Mouse (Mus musculus) liver, postnatal 0 days (tissue): ENCODE results near the gene Iqub. TPM values are rescaled to one million over a fixed set of nuclear protein-coding genes. Genes with fewer than 3 reads are reported as not detected.

Experiments
- ATAC-seq: fragments of 200-750 bp; cut with Nextera tagmentation; 2 replicates; pipeline ENCODE4 v1.8.0; 2017; ENCODE audit warnings: mild to moderate bottlenecking, moderate library complexity
- DNase-seq: peaks from one replicate; pipeline ENCODE4 v3.0.0-alpha.2; 2016
- H3K27ac ChIP-seq: fragments of 300-500 bp; sonication (generic); 2 replicates; pipeline ENCODE4 v1.5.1; 2014; ENCODE audit warnings: antibody characterized with exemption, moderate library complexity, mild to moderate bottlenecking, low read depth
- H3K27me3 ChIP-seq: fragments of 300-500 bp; sonication (generic); 2 replicates; pipeline ENCODE4 v1.6.1; 2014; ENCODE audit warnings: low read length, control low read depth, mixed read lengths; ENCODE audit not compliant: insufficient read depth
- H3K36me3 ChIP-seq: fragments of 300-500 bp; sonication (generic); replicated peaks from 2 replicates; pipeline ENCODE4 v1.6.1; 2014; ENCODE audit warnings: mild to moderate bottlenecking, control low read depth, low read length, moderate library complexity, mixed read lengths; ENCODE audit not compliant: insufficient read depth
- H3K4me1 ChIP-seq: fragments of 300-500 bp; sonication (generic); 2 replicates; pipeline ENCODE4 v1.6.1; 2014; ENCODE audit warnings: antibody characterized with exemption, mild to moderate bottlenecking, control low read depth; ENCODE audit not compliant: insufficient read depth
- H3K4me2 ChIP-seq: fragments of 300-500 bp; sonication (generic); 2 replicates; pipeline ENCODE4 v1.6.1; 2014; ENCODE audit warnings: low read depth, mild to moderate bottlenecking, low read length, moderate library complexity, mixed read lengths
- H3K4me3 ChIP-seq: fragments of 300-500 bp; sonication (generic); 2 replicates; pipeline ENCODE4 v1.5.1; 2014; ENCODE audit warnings: low read depth, low read length
- H3K9ac ChIP-seq: fragments of 300-500 bp; sonication (generic); replicated peaks from 2 replicates; pipeline ENCODE4 v1.6.1; 2014; ENCODE audit warnings: mild to moderate bottlenecking, moderate library complexity
- H3K9me3 ChIP-seq: fragments of 300-500 bp; sonication (generic); 2 replicates; pipeline ENCODE4 v1.6.1; 2016; ENCODE audit warnings: mild to moderate bottlenecking, control low read depth, low read length, mixed read lengths
- CTCF ChIP-seq: sonication (generic); IDR thresholded peaks from 2 replicates; pipeline ENCODE4 v1.5.1; 2016; ENCODE audit warnings: antibody characterized with exemption, low read depth
- EP300 ChIP-seq: IDR thresholded peaks from 2 replicates; pipeline ENCODE4 v1.6.1; 2016; ENCODE audit warnings: antibody characterized with exemption, low read depth, mild to moderate bottlenecking
- WGBS: fragments of 180-500 bp; shearing (Covaris S2); extraction: QIAGEN DNeasy Blood & Tissue Kit; methylation state at CpG from one replicate; pipeline ENCODE4 v1.1.7; 2014; ENCODE audit not compliant: insufficient replicate concordance; 5-methylcytosine and 5-hydroxymethylcytosine counted together
- polyA plus RNA-seq: library from polyadenylated mRNA; unstranded; fragments of >200 nt; fragmentation: Nextera tagmentation; extraction: Ambion mirVana; gene quantifications from 2 replicates; pipeline ENCODE4 v1.2.1, GENCODE M21; 2015

Gene Iqub
- polyA plus RNA-seq, 1 experiment from 2014 or later: not detected

DNA sequence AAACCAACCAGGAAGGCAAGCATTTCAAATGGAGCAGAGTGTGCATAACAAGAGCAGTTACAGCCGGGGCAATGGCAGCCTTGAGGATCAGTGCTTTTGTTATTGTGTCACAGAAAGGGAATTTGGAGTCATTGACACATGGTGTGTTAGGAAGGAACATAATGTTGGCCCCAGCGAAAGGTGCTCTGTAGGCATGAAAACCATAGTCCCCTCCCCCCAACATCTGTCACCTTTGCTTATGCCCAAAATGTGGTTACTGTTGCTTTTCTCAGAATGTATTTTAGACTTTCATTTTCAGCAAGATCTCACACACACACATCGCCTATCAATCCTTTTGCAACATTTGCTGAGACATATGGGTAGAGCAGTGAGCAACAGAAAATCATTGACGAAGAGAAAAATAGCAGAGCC, 117.6 kb downstream of the Iqub start:
- Histone ChIP-seq H3K27me3 (no peaks in the 10 kb centered on the region), H3K4me1 (no peaks in the 10 kb centered on the region), H3K4me3 (no peak overlapping the region), H3K36me3 (no peaks in the 10 kb centered on the region), H3K9me3 (no peaks in the 10 kb centered on the region), H3K27ac (no peak overlapping the region), H3K9ac (no peak overlapping the region), H3K4me2 (no peak overlapping the region)
- ATAC-seq (no peak), DNase-seq (no peak)
- 79% methylated on average over 4 of the region's 4 CpGs for WGBS
- TF ChIP-seq CTCF: no peak
- TF ChIP-seq EP300: no peak

Other genes with a start within 250 kb of the Iqub start
- 303 and 316 TPM in 2 replicates for gene Ndufa5, start 12.9 kb upstream of the Iqub start, polyA plus RNA-seq
- not detected in 2 replicates for gene Asb15, start 13.1 kb upstream of the Iqub start, polyA plus RNA-seq
- 0.05 and 0.53 TPM in 2 replicates for gene Lmod2, start 82.7 kb upstream of the Iqub start, polyA plus RNA-seq
- gene Wasl, start 149.9 kb upstream of the Iqub start, polyA plus RNA-seq: 44.2 and 46.0 TPM in 2 replicates
- gene Hyal6, start 218.2 kb upstream of the Iqub start, polyA plus RNA-seq: 0.02 TPM in 2 replicates
- 0.05 and 0.09 TPM in 2 replicates for gene Hyal4, start 233.3 kb upstream of the Iqub start, polyA plus RNA-seq